Mouse (Mus musculus): ENCODE results near the gene Camta1. TPM values are rescaled to one million over a fixed set of nuclear protein-coding genes. Genes with fewer than 3 reads are reported as not detected.

Gene Camta1
- polyA plus RNA-seq (2012; rRNA removed): 4.8 and 7.3 TPM in 2 replicates
- polyA plus RNA-seq (2014; fragmentation: Nextera tagmentation; extraction: Ambion mirVana): 31.0 and 32.8 TPM in 2 replicates

DNA sequence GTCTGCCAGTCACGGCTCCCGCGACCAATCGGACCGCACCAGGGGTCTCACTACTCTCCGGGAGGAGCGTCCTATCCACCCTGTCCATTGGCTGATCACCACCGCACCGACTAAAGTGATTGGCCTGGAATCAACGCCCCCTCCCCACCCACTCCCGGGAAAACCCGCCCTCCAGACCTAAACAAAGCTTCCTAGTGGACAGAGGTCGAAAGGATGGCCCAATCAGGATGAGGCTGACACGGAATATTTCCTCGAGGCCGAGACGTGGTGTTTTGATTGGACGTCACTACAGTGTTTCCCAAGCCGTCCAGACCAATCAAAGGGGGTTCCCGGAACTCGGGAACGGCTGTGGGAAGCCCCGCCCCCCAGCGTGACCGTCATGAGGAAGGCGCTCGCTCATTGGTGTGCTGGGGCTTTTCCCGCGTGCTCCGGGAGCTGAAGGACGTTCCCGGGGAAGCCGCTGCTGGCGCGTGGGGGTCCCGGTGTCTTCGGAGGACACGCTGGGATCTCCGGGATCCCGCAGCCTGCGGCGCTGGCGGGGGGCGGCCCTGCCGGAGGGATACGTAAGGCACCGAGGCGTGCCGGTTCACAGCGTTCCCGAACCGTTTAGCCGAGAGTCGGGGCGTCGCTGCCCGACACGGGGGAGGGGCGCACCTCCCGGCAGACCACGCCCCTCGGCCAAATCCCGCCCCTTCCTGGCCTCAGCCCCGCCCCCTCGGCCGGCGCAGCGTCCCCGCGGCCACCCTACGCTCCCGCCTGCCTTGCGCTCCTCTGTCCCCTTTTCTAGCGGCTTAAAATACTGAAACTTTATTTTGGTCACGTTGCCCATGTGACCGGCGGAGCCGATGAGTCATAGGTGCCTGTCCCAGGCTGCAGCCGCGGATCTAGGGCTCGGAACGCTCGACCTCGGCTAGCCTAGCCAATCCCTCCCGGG lies at the start of gene Camta1:
Gene Camta1, minus strand, starts transcription at position 71 of the 934 bp plus-strand sequence.
- H3K9me3 ChIP-seq (ENCODE audit: control insufficient read depth, low read length): no peaks in the 10 kb centered on the region
- H3K4me1 ChIP-seq (replicated peaks; ENCODE audit: control insufficient read depth in 2 of 2, insufficient read depth in 2 of 2, low read length in 1 of 2): peaks cover 24 to 28% of the 10 kb centered on the region in 2 experiments
- peak within 1 kb of the TSS; percentile 78 for H3K4me2 ChIP-seq (ENCODE audit: low read depth)
- peak within 1 kb of the TSS; percentile 85 for H3K27ac ChIP-seq
- DNase-seq (ENCODE audit: low read depth in 3 of 3, low spot score in 3 of 3) (peak; percentile 100), ATAC-seq (ENCODE audit: insufficient read depth) (peak; percentile 91)
- under 1% methylated on average over 84 of the region's 85 CpGs for WGBS (ENCODE audit: insufficient replicate concordance)
- no peaks in the 10 kb centered on the region for H3K27me3 ChIP-seq (ENCODE audit: control insufficient read depth, insufficient read depth, low read length)
- H3K9ac ChIP-seq (replicated peaks): peak within 1 kb of the TSS; percentile 83
- H3K36me3 ChIP-seq (replicated peaks; ENCODE audit: control insufficient read depth, insufficient read depth, low read depth): no peaks in the 10 kb centered on the region
- peak; percentile 20; the same call in 1 of the 2 replicates for TF ChIP-seq CTCF (IDR thresholded peaks at IDR 0.05; ENCODE audit: low read depth)
- peak; percentile 48; the same call in 1 of the 2 replicates for TF ChIP-seq EP300 (IDR thresholded peaks at IDR 0.05; ENCODE audit: low read depth)
- H3K4me3 ChIP-seq (ENCODE audit: insufficient read depth in 1 of 2, low read depth in 2 of 2, low read length in 2 of 2): peak within 1 kb of the TSS; percentile 83 to 91

DNA sequence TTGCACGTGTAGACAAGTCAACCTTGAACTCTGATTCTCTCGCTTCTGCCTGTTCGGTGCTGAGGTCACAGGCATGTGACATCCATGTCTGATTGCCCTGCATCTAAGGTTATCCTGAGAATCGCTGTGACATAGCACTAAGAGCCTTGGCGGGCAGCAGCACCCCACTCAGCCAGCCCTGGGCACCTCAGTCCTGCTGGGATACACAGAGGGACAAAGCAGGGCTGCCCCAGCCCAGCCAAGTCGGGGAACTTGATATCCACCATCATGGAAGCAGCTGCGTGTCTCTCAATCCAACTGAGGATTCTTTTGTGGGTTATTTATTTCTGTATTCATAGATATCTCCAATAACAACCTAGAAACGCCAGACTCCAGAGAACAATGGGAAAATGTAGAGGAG lies 47.1 kb upstream of the Camta1 start:
- ATAC-seq (ENCODE audit: insufficient read depth) (no peak), DNase-seq (ENCODE audit: low read depth in 3 of 3, low spot score in 3 of 3) (no peak)
- Histone ChIP-seq H3K4me3 (ENCODE audit: insufficient read depth in 1 of 2, low read depth in 2 of 2, low read length in 2 of 2) (no peak overlapping the region), H3K27ac (no peak overlapping the region), H3K9me3 (ENCODE audit: control insufficient read depth, low read length) (no peaks in the 10 kb centered on the region), H3K4me1 (replicated peaks; ENCODE audit: control insufficient read depth in 2 of 2, insufficient read depth in 2 of 2, low read length in 1 of 2) (no peaks in the 10 kb centered on the region), H3K9ac (replicated peaks) (no peak overlapping the region), H3K27me3 (ENCODE audit: control insufficient read depth, insufficient read depth, low read length) (no peaks in the 10 kb centered on the region; the same call in 1 of the 2 replicates), H3K36me3 (replicated peaks; ENCODE audit: control insufficient read depth, insufficient read depth, low read depth) (no peaks in the 10 kb centered on the region), H3K4me2 (ENCODE audit: low read depth) (no peak overlapping the region)
- 62% methylated on average over 8 of the region's 8 CpGs for WGBS (ENCODE audit: insufficient replicate concordance)
- TF ChIP-seq CTCF (IDR thresholded peaks at IDR 0.05; ENCODE audit: low read depth) (no peak), EP300 (IDR thresholded peaks at IDR 0.05; ENCODE audit: low read depth) (no peak)

DNA sequence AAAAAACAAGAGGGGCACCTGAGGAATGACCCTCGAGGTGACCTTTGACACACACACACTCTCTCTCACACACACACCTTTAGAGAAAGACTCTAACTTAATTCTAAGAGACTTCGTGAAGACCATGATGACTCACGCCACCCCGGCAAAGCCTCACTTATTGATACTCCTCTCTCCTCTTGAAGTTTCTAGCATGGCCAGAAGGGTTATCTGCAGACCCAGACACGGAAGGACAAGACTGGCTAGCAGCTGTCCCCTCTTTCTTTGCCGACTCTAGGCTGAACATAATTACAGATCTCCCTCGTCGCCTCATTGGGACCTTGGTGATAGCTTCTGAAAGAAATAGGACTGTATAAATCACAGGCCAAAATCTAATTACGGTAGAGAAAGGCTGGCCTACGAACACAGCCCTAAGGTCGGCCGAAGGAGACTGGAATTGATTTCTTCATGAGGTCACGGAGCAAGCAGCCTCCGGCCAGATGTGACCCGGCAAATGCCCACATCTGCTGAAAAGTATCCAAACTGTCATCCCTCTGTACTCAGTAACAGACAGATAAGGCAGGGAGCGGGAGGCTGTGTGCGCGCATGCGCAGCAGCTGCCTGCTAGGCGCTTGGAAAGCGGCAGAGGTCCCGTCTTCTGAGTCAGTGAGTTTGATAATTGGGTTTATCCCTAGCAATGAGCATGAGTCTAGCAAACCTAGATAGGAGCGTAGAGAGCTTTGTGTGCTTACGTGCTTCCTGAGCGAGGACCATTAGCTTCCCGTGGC lies 46.1 kb upstream of the Camta1 start:
- no peaks in the 10 kb centered on the region for H3K4me1 ChIP-seq (replicated peaks; ENCODE audit: control insufficient read depth in 2 of 2, insufficient read depth in 2 of 2, low read length in 1 of 2)
- H3K36me3 ChIP-seq (replicated peaks; ENCODE audit: control insufficient read depth, insufficient read depth, low read depth): no peaks in the 10 kb centered on the region
- no peak for DNase-seq (ENCODE audit: low read depth in 3 of 3, low spot score in 3 of 3)
- no peaks in the 10 kb centered on the region; the same call in 1 of the 2 replicates for H3K27me3 ChIP-seq (ENCODE audit: control insufficient read depth, insufficient read depth, low read length)
- H3K4me3 ChIP-seq (ENCODE audit: insufficient read depth in 1 of 2, low read depth in 2 of 2, low read length in 2 of 2): 0 out of 4 replicates have a peak overlapping the region, but pooled peaks of 1 of the 2 experiments have one; percentile 9
- TF ChIP-seq EP300 (IDR thresholded peaks at IDR 0.05; ENCODE audit: low read depth) (no peak), CTCF (IDR thresholded peaks at IDR 0.05; ENCODE audit: low read depth) (no peak)
- no peak overlapping the region for H3K27ac ChIP-seq
- WGBS (ENCODE audit: insufficient replicate concordance): 68% methylated on average over 26 of the region's 26 CpGs
- ATAC-seq (ENCODE audit: insufficient read depth): no peak
- no peak overlapping the region for H3K4me2 ChIP-seq (ENCODE audit: low read depth)
- H3K9me3 ChIP-seq (ENCODE audit: control insufficient read depth, low read length): no peaks in the 10 kb centered on the region
- no peak overlapping the region for H3K9ac ChIP-seq (replicated peaks)

DNA sequence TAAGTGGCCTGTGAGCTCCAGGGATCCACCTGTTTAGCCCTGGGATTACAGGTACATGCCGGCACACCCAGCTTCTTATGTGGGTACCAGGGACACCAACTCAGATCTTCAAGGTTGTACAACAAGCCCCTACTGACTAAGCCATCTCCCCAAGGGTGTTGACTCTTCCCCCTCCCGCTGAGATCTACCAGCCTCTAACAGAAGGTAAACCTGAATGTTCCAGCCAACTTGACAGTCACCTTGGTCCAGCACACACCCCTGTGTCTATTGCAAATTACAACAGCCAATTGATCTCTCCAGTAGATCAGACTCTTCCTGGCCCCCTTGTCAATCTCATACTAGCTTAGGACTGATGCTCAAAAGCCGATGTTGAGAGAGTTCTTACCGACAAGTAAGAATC lies 43.9 kb upstream of the Camta1 start:
- H3K4me1 ChIP-seq (replicated peaks; ENCODE audit: control insufficient read depth in 2 of 2, insufficient read depth in 2 of 2, low read length in 1 of 2): 0 out of 4 replicates have a peak, but pooled peaks cover 0 to 2% of the 10 kb centered on the region in 2 experiments
- no peaks in the 10 kb centered on the region for H3K9me3 ChIP-seq (ENCODE audit: control insufficient read depth, low read length)
- DNase-seq (ENCODE audit: low read depth in 3 of 3, low spot score in 3 of 3) (no peak), ATAC-seq (ENCODE audit: insufficient read depth) (no peak)
- TF ChIP-seq CTCF (IDR thresholded peaks at IDR 0.05; ENCODE audit: low read depth) (no peak), EP300 (IDR thresholded peaks at IDR 0.05; ENCODE audit: low read depth) (no peak)
- 64% methylated on average over 4 of the region's 4 CpGs for WGBS (ENCODE audit: insufficient replicate concordance)
- H3K27ac ChIP-seq: no peak overlapping the region
- no peaks in the 10 kb centered on the region; the same call in 1 of the 2 replicates for H3K27me3 ChIP-seq (ENCODE audit: control insufficient read depth, insufficient read depth, low read length)
- H3K4me3 ChIP-seq (ENCODE audit: insufficient read depth in 1 of 2, low read depth in 2 of 2, low read length in 2 of 2): no peak overlapping the region
- no peak overlapping the region for H3K4me2 ChIP-seq (ENCODE audit: low read depth)
- no peak overlapping the region for H3K9ac ChIP-seq (replicated peaks)
- no peaks in the 10 kb centered on the region for H3K36me3 ChIP-seq (replicated peaks; ENCODE audit: control insufficient read depth, insufficient read depth, low read depth)
